Mouse (Mus musculus): ENCODE measurements around the gene Stk10.
A peak's percentile ranks its signal among the peaks of the same experiment; 100 is the strongest.
"Not testable (repeated sequence)": the region's sequence is repeated elsewhere in the genome, so short reads cannot be mapped to it uniquely, and the experiment has no call there.

Gene Stk10

DNA sequence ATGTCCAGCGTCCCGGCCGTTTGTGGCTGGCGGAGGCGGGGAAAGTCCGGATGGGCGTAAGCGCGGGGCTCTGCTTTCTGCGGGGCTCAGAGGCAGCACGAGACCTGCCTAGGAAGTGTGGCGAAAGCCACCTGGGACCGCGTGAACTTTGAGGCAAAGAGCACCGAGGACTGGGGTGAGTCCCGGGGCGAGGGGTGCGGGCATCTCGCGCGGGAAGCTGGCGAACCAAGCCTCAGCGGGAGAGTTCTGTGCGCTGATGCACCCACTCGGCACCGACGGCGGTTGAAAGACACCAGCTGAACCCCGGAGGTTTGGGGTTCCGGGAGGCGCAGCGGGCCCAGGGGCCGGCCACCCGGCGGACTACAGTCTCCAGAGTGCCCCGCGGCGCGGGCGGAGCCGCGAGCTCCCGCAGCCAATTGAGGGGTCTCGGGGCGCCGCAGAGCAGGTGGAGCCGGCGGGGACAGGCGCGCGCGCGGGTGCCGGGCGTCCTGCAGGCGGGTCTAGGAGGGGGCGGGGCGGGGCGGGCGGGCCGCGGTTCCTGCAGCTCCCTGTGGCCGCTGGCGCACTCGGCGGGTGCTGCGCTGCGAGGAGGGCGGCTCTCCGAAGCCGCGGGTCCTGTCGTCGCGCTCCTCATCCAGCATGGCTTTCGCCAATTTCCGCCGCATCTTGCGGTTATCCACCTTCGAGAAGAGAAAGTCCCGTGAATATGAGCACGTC, at the start of gene Stk10:
Gene Stk10 (plus strand): TSS at position 541 of the 717 bp plus-strand sequence.
- DNase-seq (ENCODE audit: low spot score) = peak; percentile 56

GRCm38 (mm10) chr11:32485290-32485689, 47.8 kb upstream of the Stk10 start:
- DNase-seq (ENCODE audit: low spot score) = no peak

DNA sequence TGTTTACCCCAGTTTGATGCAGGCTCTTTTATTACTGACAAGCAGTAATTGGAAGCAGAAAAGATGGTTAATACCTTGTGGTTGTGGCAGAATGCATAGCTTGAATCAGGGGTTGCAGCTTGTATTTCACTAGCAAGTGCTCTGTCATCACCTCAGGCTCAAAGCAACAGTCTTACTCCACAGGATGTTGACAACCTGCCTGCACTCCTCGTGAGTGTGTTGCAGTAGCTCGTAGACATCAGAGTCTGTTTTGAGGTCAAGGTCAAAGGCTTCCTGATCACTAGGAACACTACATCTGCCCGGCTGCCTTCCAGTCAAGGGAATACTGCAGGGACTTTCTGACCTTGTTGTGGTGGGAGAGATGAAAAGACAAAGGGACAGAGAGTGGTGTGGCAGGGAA, 46.5 kb upstream of the Stk10 start:
- no peak for DNase-seq (ENCODE audit: low spot score)

DNA sequence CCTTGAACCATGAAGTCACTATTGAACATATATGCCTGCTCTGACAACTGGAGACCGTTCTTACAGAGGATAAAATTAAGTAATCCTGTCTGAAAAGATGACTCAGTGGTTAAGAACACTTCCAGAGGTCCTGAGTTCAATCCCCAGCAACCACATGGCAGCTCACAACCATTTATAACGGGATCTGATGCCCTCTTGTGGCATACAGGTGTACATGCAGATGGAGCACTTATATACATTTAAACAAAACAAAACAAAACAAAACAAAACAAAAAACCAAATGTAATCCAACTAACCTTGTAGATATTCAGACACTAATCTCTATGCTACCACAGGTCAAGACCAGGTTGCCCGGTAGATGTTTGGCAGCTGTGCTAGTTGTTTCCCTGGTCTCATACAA, 45.6 kb upstream of the Stk10 start:
- no peak for DNase-seq (ENCODE audit: low spot score)

GRCm38 (mm10) chr11:32488344-32488743, 44.8 kb upstream of the Stk10 start:
- no peak for DNase-seq (ENCODE audit: low spot score)

- no peak for DNase-seq (ENCODE audit: low spot score)
Measured at GRCm38 (mm10) chr11:32488808-32489670, 44.1 kb upstream of the Stk10 start.

DNA sequence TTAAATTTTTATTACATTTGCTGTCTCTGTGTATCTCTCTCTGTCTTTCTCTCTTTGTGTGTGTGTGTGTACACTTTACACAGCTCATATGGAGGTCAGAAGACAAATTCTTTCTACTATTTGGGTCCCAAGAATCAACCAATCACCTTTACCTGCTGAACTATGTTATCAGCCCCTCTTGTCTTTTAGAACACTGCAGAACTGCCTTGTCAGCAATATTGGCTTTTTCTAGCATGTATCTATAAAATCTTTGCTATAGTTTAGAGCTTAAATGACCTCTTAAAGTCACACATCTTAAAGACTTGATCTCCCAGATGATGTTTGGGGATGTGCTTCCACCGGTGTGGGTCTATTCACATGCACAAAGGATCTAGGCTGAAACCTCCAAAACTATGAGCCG, 42.0 kb upstream of the Stk10 start:
- DNase-seq (ENCODE audit: low spot score) = no peak

DNA sequence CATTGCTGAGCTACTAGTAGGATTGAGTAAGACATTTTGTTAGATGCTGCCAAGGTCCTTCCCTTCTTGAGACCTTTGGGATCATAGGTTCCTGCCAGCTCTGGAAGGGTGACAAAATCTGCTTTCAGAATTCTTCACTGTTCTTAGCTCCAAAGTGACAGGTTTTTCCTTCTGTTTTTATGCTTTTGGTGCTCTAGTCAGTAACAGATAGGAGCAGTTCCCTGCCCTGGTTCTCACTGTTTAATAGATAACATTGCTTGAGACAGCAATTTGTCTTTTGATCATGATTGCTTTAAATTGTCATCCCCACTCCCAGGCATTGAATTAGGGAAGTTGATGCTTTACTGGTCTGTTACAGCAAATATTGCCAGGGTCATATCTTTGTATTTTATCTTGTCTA, 39.8 kb upstream of the Stk10 start:
- DNase-seq (ENCODE audit: low spot score) = no peak

GRCm38 (mm10) chr11:32495283-32495682, 37.8 kb upstream of the Stk10 start:
- no peak for DNase-seq (ENCODE audit: low spot score)

GRCm38 (mm10) chr11:32498757-32499535, 34.2 kb upstream of the Stk10 start:
- no peak for DNase-seq (ENCODE audit: low spot score)

- no peak for DNase-seq (ENCODE audit: low spot score)
Measured at GRCm38 (mm10) chr11:32499931-32500330, 33.2 kb upstream of the Stk10 start.

- DNase-seq (ENCODE audit: low spot score) = no peak
Measured at GRCm38 (mm10) chr11:32503711-32504110, 29.4 kb upstream of the Stk10 start.

DNA sequence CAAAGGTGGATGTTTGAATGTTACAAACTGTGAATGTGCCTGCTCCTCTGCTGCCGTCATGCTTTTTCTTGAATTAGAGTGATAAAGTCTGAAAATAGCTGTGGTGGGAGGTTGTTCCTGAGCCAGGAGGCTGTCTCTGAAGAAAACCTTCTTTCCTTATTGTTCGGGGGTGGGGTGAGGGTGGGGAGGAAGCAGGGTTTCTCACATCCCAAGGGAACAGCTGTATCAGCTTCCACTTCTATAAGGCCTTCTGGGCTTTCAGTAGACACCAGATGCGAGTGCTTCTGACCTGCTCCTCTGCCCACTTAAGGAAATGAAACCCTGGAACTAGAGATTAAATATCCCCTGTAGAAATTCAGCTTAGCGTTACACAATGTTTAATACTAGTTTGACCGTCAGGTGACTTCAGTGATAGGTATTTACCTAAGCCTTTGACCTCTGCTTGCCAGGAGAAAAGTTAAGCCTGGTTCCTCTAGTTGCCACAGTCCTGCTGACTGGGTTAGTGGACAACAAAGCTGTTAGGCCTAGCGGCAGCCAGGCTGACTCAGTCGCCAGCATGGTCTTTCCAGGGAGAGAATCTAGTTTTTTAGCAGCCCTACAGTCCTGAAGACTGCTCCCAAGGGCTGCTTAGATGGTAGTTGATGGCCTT, 27.9 kb upstream of the Stk10 start:
- DNase-seq (ENCODE audit: low spot score) = no peak

DNA sequence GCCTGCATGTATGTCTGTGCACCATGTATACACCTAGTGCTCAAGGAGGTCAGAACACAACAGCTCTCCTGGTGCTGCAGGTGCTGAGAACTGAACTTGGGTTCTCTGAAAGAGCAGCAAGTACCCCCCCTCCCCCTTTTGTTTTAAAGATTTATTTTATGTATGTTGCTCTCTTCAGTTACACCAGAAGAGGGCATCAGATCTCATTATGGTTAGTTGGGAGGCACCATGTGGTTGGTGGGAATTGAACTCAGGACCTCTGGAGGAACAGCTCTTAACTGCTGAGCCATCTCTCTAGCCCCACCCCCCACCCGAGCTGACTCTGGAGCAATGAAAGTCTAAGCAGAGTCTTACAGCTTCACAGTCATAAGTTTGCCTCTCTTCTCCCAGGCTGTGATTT, 22.2 kb upstream of the Stk10 start:
- no peak for DNase-seq (ENCODE audit: low spot score)

GRCm38 (mm10) chr11:32514853-32515252, 18.3 kb upstream of the Stk10 start:
- DNase-seq (ENCODE audit: low spot score) = not testable (repeated sequence)

GRCm38 (mm10) chr11:32516091-32516490, 17.0 kb upstream of the Stk10 start:
- DNase-seq (ENCODE audit: low spot score) = no peak

- no peak for DNase-seq (ENCODE audit: low spot score)
Measured at GRCm38 (mm10) chr11:32516916-32517712, 16.0 kb upstream of the Stk10 start.

DNA sequence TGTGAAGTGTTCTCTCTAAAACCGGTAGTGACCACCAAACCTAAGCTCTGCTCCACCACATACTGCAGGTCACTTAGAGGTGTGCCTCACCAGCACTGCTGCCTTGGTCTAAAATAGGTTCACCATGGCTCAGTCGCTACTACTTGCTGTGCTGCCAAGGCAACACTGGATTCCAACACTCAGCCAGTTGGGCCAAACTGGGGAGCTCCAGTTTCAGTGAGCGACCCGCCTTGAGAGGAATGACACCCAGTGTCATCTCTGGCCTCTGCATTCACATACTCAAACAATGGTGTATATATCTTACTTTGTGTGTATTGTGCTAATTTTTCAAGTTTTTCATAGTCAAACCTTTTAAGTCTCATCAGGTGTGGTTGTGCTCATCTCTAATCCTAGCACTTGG, 14.3 kb upstream of the Stk10 start:
- DNase-seq (ENCODE audit: low spot score) = no peak

GRCm38 (mm10) chr11:32519354-32519753, 13.8 kb upstream of the Stk10 start:
- no peak for DNase-seq (ENCODE audit: low spot score)

GRCm38 (mm10) chr11:32521246-32521645, 11.9 kb upstream of the Stk10 start:
- no peak for DNase-seq (ENCODE audit: low spot score)

All from urinary bladder, postnatal 10 days (tissue).